Mouse (Mus musculus) effector memory CD4-positive, alpha-beta T cell, adult 7 months (primary cell): ENCODE results near the gene Tmbim4. TPM values are rescaled to one million over a fixed set of nuclear protein-coding genes. Genes with fewer than 3 reads are reported as not detected.

Experiments used
- polyA plus RNA-seq: library from polyadenylated mRNA; unstranded; fragments of 100-300 nt; shearing (Covaris generic); gene quantifications from one replicate; pipeline ENCODE4 v1.2.1, GENCODE M21; 2017

The Tmbim4 gene
- 80.2 TPM for polyA plus RNA-seq

DNA sequence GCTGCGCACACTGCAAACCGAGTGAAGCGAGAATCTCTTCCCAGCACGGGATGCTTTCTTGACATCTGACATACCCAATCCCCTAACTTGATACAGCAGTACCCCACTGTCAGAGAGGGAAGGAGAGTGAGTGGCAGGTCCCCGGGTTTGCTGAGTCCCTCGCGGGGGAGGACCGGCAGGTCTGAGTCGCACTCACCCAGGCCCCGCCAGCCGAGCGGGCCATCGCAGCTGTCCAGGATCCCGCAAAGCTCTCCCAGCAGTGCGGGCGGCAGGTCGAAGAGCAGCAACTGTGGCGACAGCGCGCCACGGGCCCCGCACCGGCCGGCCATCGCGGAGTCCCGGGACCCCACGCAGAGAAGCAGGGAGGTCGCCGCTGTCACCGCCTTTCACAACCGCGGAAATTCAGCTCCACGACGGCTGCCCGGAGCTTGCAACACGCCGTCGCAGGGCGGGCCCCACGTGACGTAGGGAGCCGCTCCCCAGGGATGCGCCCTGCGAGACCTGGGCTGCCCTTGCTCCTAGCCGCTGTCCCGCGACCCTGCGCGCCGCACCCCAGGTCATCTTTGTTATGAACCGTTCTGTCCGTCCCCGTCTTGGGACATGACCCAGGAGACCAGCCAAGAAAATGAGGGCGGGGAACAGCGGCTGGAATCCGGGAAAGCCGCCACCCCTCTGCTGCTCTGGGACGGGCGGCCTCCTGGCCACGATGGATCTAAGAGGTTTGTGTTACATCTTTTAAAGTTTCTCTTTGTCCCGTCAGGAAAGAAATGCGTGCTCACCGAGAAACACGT, at the start of gene Tmbim4:
Tmbim4 (plus strand) TSS at position 460 of the 791 bp plus-strand sequence.

DNA sequence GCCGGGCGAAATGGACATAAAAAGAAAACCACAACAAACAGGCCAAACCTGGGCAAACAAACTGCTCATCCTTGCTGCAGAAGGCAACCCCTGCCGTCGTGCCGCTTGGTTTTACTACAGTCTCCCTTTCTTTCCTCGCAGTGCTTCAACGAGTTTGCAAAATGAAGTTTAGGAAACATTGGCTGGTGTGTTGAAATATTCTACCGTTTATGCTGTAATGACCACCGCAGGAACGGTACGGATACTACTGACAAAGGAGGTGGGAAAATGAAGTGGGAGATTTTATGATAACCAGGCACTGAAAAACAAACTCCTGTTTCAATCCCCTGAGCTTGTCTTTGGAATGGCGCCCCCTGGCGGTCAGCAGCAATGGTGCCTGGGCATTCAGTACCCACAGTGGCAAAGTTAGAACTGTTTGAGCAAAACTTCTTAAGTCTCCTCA, 592 bp downstream of the Tmbim4 start, which contains the start of gene Irak3:
Irak3 (minus strand) TSS at position 170 of the 442 bp plus-strand sequence.

DNA sequence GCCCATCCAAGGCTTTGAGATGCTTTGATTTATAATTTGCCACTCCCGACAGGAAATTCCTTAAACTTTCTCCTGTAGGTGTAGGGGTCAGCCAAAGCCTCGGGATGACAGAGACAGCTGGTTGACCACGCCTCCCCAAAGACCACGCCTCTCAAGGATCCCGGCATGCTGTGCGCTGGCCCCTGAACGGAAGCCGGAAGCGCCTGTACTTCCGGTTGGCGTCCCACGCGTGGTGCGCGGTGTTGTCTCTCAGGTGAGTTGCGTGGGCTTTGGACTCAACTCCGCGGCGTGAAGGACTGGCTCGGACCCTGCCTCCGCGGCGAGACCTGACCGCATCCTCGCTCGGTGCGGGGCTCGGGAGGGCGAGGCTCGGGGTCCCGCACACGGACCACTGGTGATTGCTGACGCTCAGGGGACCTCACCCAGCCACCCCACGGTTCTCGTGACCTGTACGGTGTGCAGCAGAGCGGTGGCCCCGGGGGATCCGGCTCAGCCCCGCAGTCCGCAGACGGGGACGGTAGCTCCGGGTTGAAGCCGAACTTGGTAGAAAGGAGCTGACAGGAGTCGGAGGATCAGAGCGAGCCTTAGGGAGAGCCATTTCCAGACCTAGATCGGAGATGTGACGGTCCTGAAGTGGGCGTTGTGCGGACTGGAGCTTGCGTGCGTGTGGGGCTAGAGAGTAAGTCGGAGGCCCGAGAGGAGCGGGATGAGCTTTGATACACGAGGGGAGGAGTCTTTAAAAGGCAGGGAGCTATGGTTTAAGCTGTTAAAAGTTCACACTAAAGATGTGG, 25.7 kb downstream of the Tmbim4 start, which contains the start of gene Llph:
Llph (plus strand) TSS at position 200 of the 791 bp plus-strand sequence.

Other genes with a start within 250 kb of the Tmbim4 start
- gene Helb, start 88.6 kb upstream of the Tmbim4 start, polyA plus RNA-seq: 11.5 TPM
- 9.9 TPM for gene Irak3, start 540 bp downstream of the Tmbim4 start, polyA plus RNA-seq
- 91.1 TPM for gene Llph, start 25.5 kb downstream of the Tmbim4 start, polyA plus RNA-seq